Mouse (Mus musculus) stomach, embryonic 14.5 days (tissue): ENCODE measurements around the gene Gm45713. TPM values are rescaled to one million over a fixed set of nuclear protein-coding genes. Genes with fewer than 3 reads are reported as not detected.
"Not testable (repeated sequence)": the region's sequence is repeated elsewhere in the genome, so short reads cannot be mapped to it uniquely, and the experiment has no call there.

Source experiments
- ATAC-seq: fragments of 200-750 bp; cut with Nextera tagmentation; 2 replicates; pipeline ENCODE4 v1.8.0; 2017; ENCODE audit warnings: low read depth, moderate TSS enrichment; ENCODE audit not compliant: insufficient number of reproducible peaks, insufficient read depth, low FRiP score
- H3K27ac ChIP-seq: fragments of 300-500 bp; sonication (generic); 2 replicates; pipeline ENCODE4 v1.5.1; 2014; ENCODE audit warnings: mild to moderate bottlenecking, low read length, moderate library complexity, mixed read lengths
- H3K27me3 ChIP-seq: fragments of 300-500 bp; sonication (generic); 2 replicates; pipeline ENCODE4 v1.6.1; 2014; ENCODE audit warnings: low read length, control low read depth, mixed read lengths; ENCODE audit not compliant: control insufficient read depth, insufficient read depth
- H3K36me3 ChIP-seq: fragments of 300-500 bp; sonication (generic); 2 replicates; pipeline ENCODE4 v1.6.1; 2014; ENCODE audit warnings: mild to moderate bottlenecking, control low read depth, low read length, moderate library complexity, mixed read lengths; ENCODE audit not compliant: control insufficient read depth, insufficient read depth
- H3K4me1 ChIP-seq: fragments of 300-500 bp; sonication (generic); 2 replicates; pipeline ENCODE4 v1.6.1; 2014; ENCODE audit warnings: low read length, control low read depth, mixed read lengths; ENCODE audit not compliant: control insufficient read depth, insufficient read depth
- H3K4me2 ChIP-seq: fragments of 300-500 bp; sonication (generic); replicated peaks from 2 replicates; pipeline ENCODE4 v1.6.1; 2014; ENCODE audit warnings: low read depth, low read length, control low read depth
- H3K4me3 ChIP-seq: fragments of 300-500 bp; sonication (generic); 2 replicates; pipeline ENCODE4 v1.5.1; 2014; ENCODE audit warnings: low read depth, low read length, control low read depth
- H3K9ac ChIP-seq: fragments of 300-500 bp; sonication (generic); replicated peaks from 2 replicates; pipeline ENCODE4 v1.6.1; 2014; ENCODE audit warnings: low read depth, mild to moderate bottlenecking, control low read depth, low read length, moderate library complexity, mixed read lengths
- H3K9me3 ChIP-seq: fragments of 300-500 bp; sonication (generic); 2 replicates; pipeline ENCODE4 v1.6.1; 2016; ENCODE audit warnings: low read depth, low read length, control low read depth; ENCODE audit not compliant: control insufficient read depth
- WGBS: fragments of 180-500 bp; shearing (Covaris S2); extraction: QIAGEN DNeasy Blood & Tissue Kit; methylation state at CpG from one replicate; pipeline ENCODE4 v1.1.7; 2014; 5-methylcytosine and 5-hydroxymethylcytosine counted together
- polyA plus RNA-seq: library from polyadenylated mRNA; unstranded; fragments of >200 nt; fragmentation: Nextera tagmentation; extraction: Ambion mirVana; gene quantifications from 2 replicates; pipeline ENCODE4 v1.2.1, GENCODE M21; 2014

The Gm45713 gene
- polyA plus RNA-seq, 1 experiment from 2014 or later, result 0.65 TPM

DNA sequence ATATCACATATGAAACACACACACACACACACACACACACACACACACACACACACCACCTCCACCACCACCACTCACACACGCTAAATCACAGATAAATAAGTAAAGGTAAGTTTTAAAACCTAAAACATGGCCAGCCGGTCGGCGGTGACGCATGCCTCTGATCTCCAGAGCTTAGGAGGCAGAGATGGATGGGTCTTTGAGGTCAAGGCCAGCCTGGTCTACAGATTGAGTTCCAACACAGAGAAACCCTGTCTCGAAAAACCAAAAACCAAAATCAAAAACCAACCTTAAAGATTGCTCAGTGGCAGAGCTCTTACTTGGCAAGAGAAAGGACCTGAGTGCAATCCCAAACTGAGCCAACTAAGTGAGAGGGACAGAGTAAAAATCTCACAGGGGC, 36.0 kb downstream of the Gm45713 start:
- 67% methylated on average over 6 of the region's 6 CpGs for WGBS
- H3K27me3 ChIP-seq, result no peaks in the 10 kb centered on the region
- no peak overlapping the region for H3K27ac ChIP-seq
- H3K4me3 ChIP-seq, result no peak overlapping the region
- no peak for ATAC-seq
- H3K4me2 ChIP-seq, result no peak overlapping the region
- no peak overlapping the region for H3K9ac ChIP-seq
- peaks cover 26% of the 10 kb centered on the region for H3K4me1 ChIP-seq
- no peaks in the 10 kb centered on the region for H3K9me3 ChIP-seq
- H3K36me3 ChIP-seq, result no peaks in the 10 kb centered on the region

DNA sequence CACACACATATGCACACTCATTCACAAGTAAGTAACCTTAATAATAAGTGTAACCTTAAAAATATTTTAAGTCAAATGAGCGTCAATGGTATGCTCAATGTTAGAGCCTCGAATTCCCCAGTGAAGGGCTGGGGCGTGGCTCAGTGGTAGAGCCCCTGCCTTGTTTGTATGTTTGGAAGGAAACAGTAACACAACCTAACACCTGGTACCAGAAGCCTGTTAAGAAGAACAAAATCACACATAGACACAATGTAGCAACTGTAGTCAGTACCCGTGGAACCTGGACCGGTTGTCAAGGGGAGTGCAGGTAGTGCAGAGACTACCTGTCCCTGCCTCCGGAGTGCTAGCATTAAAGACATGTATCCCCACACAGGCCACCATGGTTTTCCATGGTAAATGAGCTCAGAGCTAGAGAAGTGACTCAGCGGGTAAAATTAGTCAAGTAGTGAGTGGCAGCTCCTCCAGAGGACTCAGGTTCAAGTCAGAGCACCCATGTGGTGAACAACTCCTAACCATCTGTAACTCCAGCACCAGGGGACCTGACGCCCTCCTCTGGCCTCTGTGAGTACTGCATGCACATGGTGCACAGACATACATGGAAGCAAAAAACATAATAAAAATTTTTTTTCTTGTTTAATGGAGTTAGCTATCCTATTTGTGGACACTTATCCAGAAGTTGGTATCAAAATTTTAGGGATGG, 37.3 kb downstream of the Gm45713 start:
- H3K4me2 ChIP-seq, result no peak overlapping the region
- peaks cover 18% of the 10 kb centered on the region for H3K4me1 ChIP-seq
- WGBS, result 87% methylated on average over 8 of the region's 8 CpGs
- H3K36me3 ChIP-seq, result no peaks in the 10 kb centered on the region
- H3K27ac ChIP-seq, result no peak overlapping the region
- H3K27me3 ChIP-seq, result no peaks in the 10 kb centered on the region
- no peak overlapping the region for H3K4me3 ChIP-seq
- H3K9me3 ChIP-seq, result no peaks in the 10 kb centered on the region
- ATAC-seq, result no peak
- H3K9ac ChIP-seq, result no peak overlapping the region

DNA sequence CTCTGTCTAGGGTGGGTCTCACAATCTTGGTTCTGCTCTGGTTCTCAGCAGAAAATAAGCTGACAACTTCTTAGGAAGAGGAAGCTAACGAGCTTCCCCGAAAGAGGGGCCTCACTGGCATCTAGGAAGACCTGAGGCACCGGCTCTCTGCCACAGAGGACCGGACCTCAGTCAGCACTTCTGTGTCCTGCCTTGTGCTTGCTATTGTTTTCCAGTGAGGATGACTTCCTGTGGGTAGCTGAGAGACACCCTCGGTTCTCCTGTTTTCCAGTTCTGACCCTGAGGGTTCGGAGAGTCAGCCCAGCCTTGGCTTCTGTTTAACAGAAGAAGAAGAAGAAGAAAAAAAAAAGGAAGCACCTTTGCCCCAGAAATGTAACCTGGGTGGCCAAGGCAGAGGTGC, 38.6 kb downstream of the Gm45713 start:
- Histone ChIP-seq H3K4me3 (no peak overlapping the region), H3K27ac (no peak overlapping the region; the same call in 1 of the 2 replicates), H3K36me3 (no peaks in the 10 kb centered on the region), H3K4me1 (peaks cover 10% of the 10 kb centered on the region; the same call in 1 of the 2 replicates), H3K4me2 (no peak overlapping the region), H3K9me3 (no peaks in the 10 kb centered on the region), H3K9ac (no peak overlapping the region), H3K27me3 (no peaks in the 10 kb centered on the region)
- WGBS, result 57% methylated on average over 6 of the region's 6 CpGs
- no peak for ATAC-seq

DNA sequence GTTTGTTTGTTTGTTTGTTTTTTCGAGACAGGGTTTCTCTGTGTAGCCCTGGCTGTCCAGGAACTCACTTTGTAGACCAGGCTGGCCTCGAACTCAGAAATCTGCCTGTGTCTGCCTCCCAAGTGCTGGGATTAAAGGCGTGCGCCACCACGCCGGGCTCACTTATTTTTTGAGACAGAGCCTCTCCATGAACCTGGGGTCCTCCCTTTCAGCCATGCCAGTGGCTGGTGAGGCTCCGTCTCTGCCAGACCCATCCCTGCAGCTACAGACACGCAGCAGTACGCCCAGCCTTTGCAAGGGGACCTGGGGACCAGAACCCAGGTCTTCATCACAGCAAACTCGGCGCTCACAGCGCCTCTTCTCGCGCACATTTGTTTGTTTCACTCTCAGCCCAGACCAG, 40.1 kb downstream of the Gm45713 start:
- not testable (repeated sequence) for H3K4me2 ChIP-seq, H3K9ac ChIP-seq, H3K4me3 ChIP-seq, H3K4me1 ChIP-seq, H3K36me3 ChIP-seq, H3K27me3 ChIP-seq, H3K9me3 ChIP-seq, ATAC-seq, H3K27ac ChIP-seq
- WGBS, result 95% methylated on average over 14 of the region's 14 CpGs

DNA sequence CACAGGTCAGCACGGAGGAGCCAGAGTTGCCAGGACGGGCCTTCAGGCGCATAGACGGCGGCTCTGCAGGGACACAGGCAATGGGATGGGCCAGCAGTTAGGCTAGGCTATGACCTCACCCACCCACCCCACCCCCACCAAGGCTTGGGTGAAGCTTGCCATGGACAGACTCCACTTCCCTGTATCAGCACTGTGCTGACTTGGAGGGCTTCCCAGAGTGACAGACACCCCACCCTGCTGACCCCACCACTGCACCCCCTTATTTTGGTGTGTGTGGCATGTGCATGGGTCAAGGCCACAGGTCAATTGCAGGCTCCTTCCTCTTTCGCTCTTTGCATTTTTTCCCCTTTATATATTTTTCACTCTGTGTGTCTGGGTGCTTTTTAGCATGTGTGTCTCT, 40.7 kb downstream of the Gm45713 start:
- no peak overlapping the region for H3K4me3 ChIP-seq
- ATAC-seq, result no peak
- no peak overlapping the region for H3K27ac ChIP-seq
- H3K36me3 ChIP-seq, result no peaks in the 10 kb centered on the region
- no peak overlapping the region for H3K4me2 ChIP-seq
- 84% methylated on average over 6 of the region's 6 CpGs for WGBS
- H3K9ac ChIP-seq, result no peak overlapping the region
- no peaks in the 10 kb centered on the region for H3K9me3 ChIP-seq
- H3K4me1 ChIP-seq, result peaks cover 4% of the 10 kb centered on the region; the same call in 1 of the 2 replicates
- no peaks in the 10 kb centered on the region for H3K27me3 ChIP-seq

- Histone ChIP-seq H3K4me2 (no peak overlapping the region), H3K27ac (no peak overlapping the region), H3K4me3 (no peak overlapping the region), H3K36me3 (no peaks in the 10 kb centered on the region), H3K27me3 (no peaks in the 10 kb centered on the region), H3K4me1 (peaks cover 7% of the 10 kb centered on the region; the same call in 1 of the 2 replicates), H3K9ac (no peak overlapping the region), H3K9me3 (no peaks in the 10 kb centered on the region)
- 26% methylated on average over 7 of the region's 7 CpGs for WGBS
- no peak for ATAC-seq
Observed at GRCm38 (mm10) chr7:45094121-45094520, 41.9 kb downstream of the Gm45713 start.

DNA sequence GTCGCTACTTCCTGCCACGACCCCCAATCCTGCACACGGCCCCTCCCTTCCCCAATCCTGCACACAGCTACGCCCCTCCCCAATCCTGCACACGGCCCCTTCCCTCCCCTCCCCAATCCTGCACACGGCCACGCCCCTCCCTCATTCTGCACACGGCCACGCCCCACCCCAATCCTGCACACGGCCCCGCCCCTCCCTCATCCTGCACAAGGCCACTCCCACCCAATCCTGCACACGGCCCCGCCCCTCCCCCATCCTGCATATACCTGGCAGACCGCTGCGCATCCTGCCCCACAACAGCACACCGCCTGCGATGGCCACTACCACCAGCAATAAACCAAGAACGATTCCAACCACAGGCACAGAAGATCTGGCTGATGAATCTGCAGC, 42.5 kb downstream of the Gm45713 start:
- Histone ChIP-seq H3K27me3 (no peaks in the 10 kb centered on the region), H3K9ac (no peak overlapping the region), H3K36me3 (peaks cover 3% of the 10 kb centered on the region; the same call in 1 of the 2 replicates), H3K4me2 (no peak overlapping the region), H3K4me1 (peaks cover 7% of the 10 kb centered on the region; the same call in 1 of the 2 replicates), H3K4me3 (no peak overlapping the region), H3K9me3 (no peaks in the 10 kb centered on the region), H3K27ac (peak overlapping the region; percentile 83; the same call in 1 of the 2 replicates)
- no peak for ATAC-seq
- 29% methylated on average over 18 of the region's 18 CpGs for WGBS

DNA sequence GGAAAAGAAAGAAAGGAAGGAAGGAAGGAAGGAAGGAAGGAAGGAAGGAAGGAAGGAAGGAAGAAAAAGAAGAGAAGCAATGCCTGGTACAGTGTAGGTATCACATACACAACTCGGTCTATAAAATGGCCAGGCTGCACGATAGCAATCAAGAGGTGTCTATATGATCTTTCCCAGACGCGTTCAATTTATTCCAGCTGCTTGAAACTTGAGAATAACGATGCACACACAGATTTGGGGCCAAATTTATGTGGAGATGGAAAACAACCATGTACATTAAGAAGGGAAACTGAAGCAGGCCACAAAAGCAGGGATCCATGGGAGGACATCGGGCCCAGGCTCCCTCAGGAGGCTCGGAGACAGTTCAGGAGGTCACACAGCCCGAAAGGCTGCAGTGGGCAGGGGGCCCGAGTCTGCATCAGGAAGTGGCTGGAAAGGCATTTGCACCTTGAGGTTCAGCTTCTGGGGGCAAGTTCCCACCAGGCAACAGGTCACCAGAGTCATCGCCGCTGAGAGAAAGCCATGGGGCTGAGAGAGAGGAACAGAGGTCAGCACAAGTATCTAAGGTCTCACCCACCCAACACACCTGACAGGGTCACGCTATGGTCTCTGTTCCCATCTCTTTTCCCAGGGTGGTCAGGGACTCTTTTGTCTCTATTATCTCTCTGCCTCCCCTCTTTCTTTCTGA, 43.1 kb downstream of the Gm45713 start:
- Histone ChIP-seq H3K36me3 (peaks cover 8% of the 10 kb centered on the region), H3K9ac (no peak overlapping the region), H3K4me1 (peaks cover 7% of the 10 kb centered on the region; the same call in 1 of the 2 replicates), H3K4me2 (no peak overlapping the region), H3K4me3 (no peak overlapping the region), H3K9me3 (no peaks in the 10 kb centered on the region), H3K27me3 (no peaks in the 10 kb centered on the region), H3K27ac (peak overlapping the region; percentile 83)
- no peak for ATAC-seq
- 35% methylated on average over 12 of the region's 12 CpGs for WGBS
